Mouse (Mus musculus): ENCODE results near the gene Haus5.
A peak's percentile ranks its signal among the peaks of the same experiment; 100 is the strongest.

DNA sequence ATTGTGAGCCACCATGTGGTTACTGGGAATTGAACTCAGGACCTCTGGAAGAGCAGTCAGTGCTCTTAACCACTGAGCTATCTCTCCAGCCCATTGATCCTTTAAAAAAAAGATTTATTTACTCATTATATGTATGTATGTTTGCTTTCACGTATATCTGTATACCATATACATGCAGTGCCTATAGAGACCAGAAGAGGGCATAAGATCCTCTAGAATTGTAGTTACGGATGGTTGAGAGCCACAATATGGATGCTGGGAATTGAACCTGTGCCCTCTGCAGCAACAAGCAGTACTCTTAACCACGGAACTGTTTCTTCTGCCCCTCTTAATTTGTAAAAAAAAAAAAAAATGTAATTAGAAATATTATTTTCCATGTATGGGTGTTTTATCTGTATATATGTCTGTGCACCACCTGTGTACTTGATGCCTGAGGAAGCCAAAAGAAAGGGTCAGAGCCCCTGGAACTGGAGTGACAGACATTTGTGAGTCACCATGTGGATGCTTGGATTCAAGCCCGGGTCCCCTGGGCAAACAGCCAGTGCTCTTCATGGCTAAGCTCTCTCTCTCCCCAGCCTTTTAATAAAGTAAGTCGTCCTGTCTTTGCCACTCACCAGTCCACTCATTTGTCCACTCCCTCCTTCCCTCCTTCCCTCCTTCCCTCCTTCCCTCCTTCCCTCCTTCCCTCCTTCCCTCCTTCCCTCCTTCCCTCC, 13.6 kb upstream of the Haus5 start:
- TF ChIP-seq POLR2A (IDR thresholded peaks at IDR 0.05; ENCODE audit: insufficient read depth, low read length) = no peak
- TF ChIP-seq EP300 (IDR thresholded peaks at IDR 0.05; ENCODE audit: insufficient read depth, low read depth, low read length) = no peak
- TF ChIP-seq CTCF (IDR thresholded peaks at IDR 0.05; ENCODE audit: low read depth, low read length) = peak; percentile 9

Data from ES-Bruce4 (cell line).